In the genomic region with DNA sequence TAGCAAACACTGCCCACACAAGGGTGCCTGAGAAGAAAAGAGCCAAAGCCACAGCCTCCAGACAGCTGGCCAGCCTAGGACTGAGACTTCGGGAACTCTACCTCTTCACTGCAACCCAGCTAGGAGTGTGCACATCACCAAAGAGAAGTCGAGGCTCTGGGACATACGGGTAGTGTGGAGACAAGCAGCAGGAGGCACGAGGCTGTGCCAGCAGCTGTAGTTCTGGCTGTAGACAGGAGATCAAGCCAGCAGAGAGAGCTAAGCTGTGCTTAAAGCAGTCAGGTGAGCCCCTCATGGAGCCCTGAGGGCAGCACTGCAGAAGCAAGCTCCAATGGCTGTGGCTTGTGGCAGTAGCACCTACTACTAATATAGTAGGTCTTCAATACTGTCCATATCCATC, we compare ENCODE assay signal across 10 mouse cellular contexts. TPM values are rescaled to one million over a fixed set of nuclear protein-coding genes. Genes with fewer than 3 reads are reported as not detected.
DNase-seq lines count a peak whose midpoint lies in the region; ATAC-seq and TF ChIP-seq lines count a peak whose summit lies in the region.
"Had no signal": no experiment of that assay in that cellular context is flagged by ENCODE, and none has a peak within 500 bp of the region (broad histone marks: within the 10 kb centered on the region; RNA-seq: fewer than 3 reads in every experiment).

No protein-coding gene starts in this region.

- TF ChIP-seq CTCF in layer of hippocampus, adult 2 months (conservative IDR thresholded peaks at IDR 0.05): no peak
- TF ChIP-seq CTCF in liver, embryonic 14.5 days (IDR thresholded peaks at IDR 0.05; ENCODE audit: low read depth): no peak
- TF ChIP-seq CTCF in kidney, adult 2 months (conservative IDR thresholded peaks at IDR 0.05; ENCODE audit: insufficient read depth, insufficient read length, low read depth, low read length): no peak

- H3K27ac ChIP-seq in layer of hippocampus, adult 2 months: peak overlapping the region; percentile 9; the same call in 1 of the 2 replicates
- peak overlapping the region; percentile 74 for H3K27ac ChIP-seq in liver, embryonic 14.5 days
- H3K27ac ChIP-seq in kidney, adult 2 months (ENCODE audit: insufficient read depth, low read depth, low read length): no peak overlapping the region
- H3K27ac ChIP-seq: left cerebral cortex, adult 2 months; limb, embryonic 15.5 days had no signal

- no peak for ATAC-seq in erythroblast, adult 5-6 weeks (replicated peaks; ENCODE audit: low FRiP score, poor library complexity, severe bottlenecking)
- peak; percentile 22; the same call in 1 of the 2 replicates for ATAC-seq in liver, embryonic 14.5 days (ENCODE audit: insufficient read depth)

- no peak overlapping the region; the same call in 1 of the 2 replicates for H3K9ac ChIP-seq in liver, embryonic 14.5 days (replicated peaks)
- H3K9ac ChIP-seq: limb, embryonic 15.5 days had no signal

- TF ChIP-seq EP300 in liver, embryonic 14.5 days (IDR thresholded peaks at IDR 0.05; ENCODE audit: low read depth): no peak

- H3K9me3 ChIP-seq in erythroblast, embryonic 14.5 days (ENCODE audit: control insufficient read depth, low read length): no peaks in the 10 kb centered on the region
- no peaks in the 10 kb centered on the region for H3K9me3 ChIP-seq in liver, embryonic 14.5 days (ENCODE audit: control insufficient read depth, low read length)
- H3K9me3 ChIP-seq: limb, embryonic 15.5 days had no signal

- DNase-seq in layer of hippocampus, adult 2 months (ENCODE audit: low spot score in 2 of 2): no peak
- no peak for DNase-seq in layer of hippocampus, postnatal 36 days
- DNase-seq in cerebellum, adult 9-11 months: peak; percentile 54
- no peak for DNase-seq in liver, embryonic 14.5 days (ENCODE audit: low read depth in 3 of 3, low spot score in 3 of 3)
- no peak for DNase-seq in kidney, adult 2 months
- no peak for DNase-seq in frontal cortex, adult 2 months (ENCODE audit: extremely low spot score in 1 of 2, low spot score in 1 of 2)

- H3K4me2 ChIP-seq in liver, embryonic 14.5 days (ENCODE audit: low read depth): peak overlapping the region; percentile 40
- H3K4me2 ChIP-seq: limb, embryonic 15.5 days had no signal

- WGBS in liver, embryonic 14.5 days (ENCODE audit: insufficient replicate concordance): 34% methylated on average over 4 of the region's 4 CpGs
- WGBS in kidney, adult 2 months: 81% methylated on average over 4 of the region's 4 CpGs

- peak overlapping the region; percentile 2 for H3K4me3 ChIP-seq in erythroblast, embryonic 14.5 days (replicated peaks)
- no peak overlapping the region for H3K4me3 ChIP-seq in layer of hippocampus, adult 2 months
- H3K4me3 ChIP-seq in liver, embryonic 14.5 days (ENCODE audit: insufficient read depth in 1 of 2, low read depth in 2 of 2, low read length in 2 of 2): no peak overlapping the region
- H3K4me3 ChIP-seq in kidney, adult 2 months (ENCODE audit: insufficient read depth, low read depth, low read length): no peak overlapping the region
- H3K4me3 ChIP-seq: left cerebral cortex, adult 2 months; limb, embryonic 15.5 days had no signal

- peaks cover 75% of the 10 kb centered on the region for H3K4me1 ChIP-seq in erythroblast, embryonic 14.5 days (ENCODE audit: control insufficient read depth)
- peaks cover 49 to 68% of the 10 kb centered on the region in 2 experiments for H3K4me1 ChIP-seq in liver, embryonic 14.5 days (replicated peaks; ENCODE audit: control insufficient read depth in 2 of 2, insufficient read depth in 2 of 2, low read length in 1 of 2)
- H3K4me1 ChIP-seq in kidney, adult 2 months (ENCODE audit: control insufficient read depth, insufficient read depth, low read length): peaks cover 23% of the 10 kb centered on the region

- no peaks in the 10 kb centered on the region for H3K27me3 ChIP-seq in erythroblast, embryonic 14.5 days (ENCODE audit: control insufficient read depth)
- H3K27me3 ChIP-seq in liver, embryonic 14.5 days (ENCODE audit: control insufficient read depth, insufficient read depth, low read length): no peaks in the 10 kb centered on the region
- H3K27me3 ChIP-seq in kidney, adult 2 months (replicated peaks; ENCODE audit: control insufficient read depth, insufficient read depth, low read length): no peaks in the 10 kb centered on the region
- H3K27me3 ChIP-seq: limb, embryonic 15.5 days had no signal

- H3K36me3 ChIP-seq in erythroblast, embryonic 14.5 days (ENCODE audit: control insufficient read depth): peaks cover 42% of the 10 kb centered on the region
- H3K36me3 ChIP-seq in liver, embryonic 14.5 days (replicated peaks; ENCODE audit: control insufficient read depth, insufficient read depth, low read depth): no peaks in the 10 kb centered on the region
- no peaks in the 10 kb centered on the region for H3K36me3 ChIP-seq in kidney, adult 2 months (ENCODE audit: control insufficient read depth, insufficient read depth, low read length)
- H3K36me3 ChIP-seq: limb, embryonic 15.5 days had no signal

- no peak for TF ChIP-seq POLR2A in kidney, adult 2 months (IDR thresholded peaks at IDR 0.05; ENCODE audit: low read depth, low read length)

RNA-seq across cellular contexts. Expression of a gene that starts 15.5 kb away (rescaled TPM):
- polyA plus RNA-seq in erythroblast, embryonic 14.5 days (2012): 1.2 and 1.7 TPM in 2 replicates
- 22.5 and 27.6 TPM in 2 replicates for total RNA-seq in erythroblast, adult 5-6 weeks (2015; ENCODE audit: low replicate concordance)
- 28.9 and 43.9 TPM in 2 replicates for total RNA-seq in erythroblast, adult 5-6 weeks (2017; ENCODE audit: low replicate concordance)
- 10 to 100 TPM; 19.2 to 21.7 TPM for total RNA-seq in layer of hippocampus, adult 2 months (2021)
- total RNA-seq in layer of hippocampus, postnatal 36 days (2021): 10 to 100 TPM; 19.9 to 21.1 TPM
- 3.5 and 4.6 TPM in 2 replicates for polyA plus RNA-seq in liver, embryonic 14.5 days (2012; rRNA removed)
- polyA plus RNA-seq in liver, embryonic 14.5 days (2014; fragmentation: Nextera tagmentation; extraction: Ambion mirVana): 3.7 and 4.2 TPM in 2 replicates
- 3.2 and 3.9 TPM in 2 replicates for polyA plus RNA-seq in kidney, adult 2 months (2012; rRNA removed)
- polyA plus RNA-seq in frontal cortex, adult 2 months (2012; rRNA removed): 12.0 and 12.5 TPM in 2 replicates

RNA-seq across cellular contexts. Expression of a gene that starts 58.7 kb away (rescaled TPM):
- 1.1 and 1.2 TPM in 2 replicates for polyA plus RNA-seq in erythroblast, embryonic 14.5 days (2012)
- 16.1 and 37.8 TPM in 2 replicates for total RNA-seq in erythroblast, adult 5-6 weeks (2015; ENCODE audit: low replicate concordance)
- 2.8 and 7.0 TPM in 2 replicates for total RNA-seq in erythroblast, adult 5-6 weeks (2017; ENCODE audit: low replicate concordance)
- total RNA-seq in layer of hippocampus, adult 2 months (2021): 10 to 100 TPM; 19.7 to 21.8 TPM
- total RNA-seq in layer of hippocampus, postnatal 36 days (2021): 10 to 100 TPM; 21.9 to 23.3 TPM
- 10.4 and 15.1 TPM in 2 replicates for polyA plus RNA-seq in liver, embryonic 14.5 days (2012; rRNA removed)
- 39.9 and 40.9 TPM in 2 replicates for polyA plus RNA-seq in liver, embryonic 14.5 days (2014; fragmentation: Nextera tagmentation; extraction: Ambion mirVana)
- 13.8 and 20.5 TPM in 2 replicates for polyA plus RNA-seq in kidney, adult 2 months (2012; rRNA removed)
- 27.9 and 30.8 TPM in 2 replicates for polyA plus RNA-seq in frontal cortex, adult 2 months (2012; rRNA removed)

RNA-seq across cellular contexts. Expression of a gene that starts 58.8 kb away (rescaled TPM):
- polyA plus RNA-seq in erythroblast, embryonic 14.5 days (2012): 0.02 and 0.04 TPM in 2 replicates
- total RNA-seq in erythroblast, adult 5-6 weeks (2015; ENCODE audit: low replicate concordance): 5.8 and 6.5 TPM in 2 replicates
- 5.7 and 6.4 TPM in 2 replicates for total RNA-seq in erythroblast, adult 5-6 weeks (2017; ENCODE audit: low replicate concordance)
- 10 to 100 TPM; 12.1 to 13.6 TPM for total RNA-seq in layer of hippocampus, adult 2 months (2021)
- 10 to 100 TPM; 10.8 to 12.1 TPM for total RNA-seq in layer of hippocampus, postnatal 36 days (2021)
- 2.0 and 2.9 TPM in 2 replicates for polyA plus RNA-seq in liver, embryonic 14.5 days (2012; rRNA removed)
- polyA plus RNA-seq in liver, embryonic 14.5 days (2014; fragmentation: Nextera tagmentation; extraction: Ambion mirVana): 5.5 and 6.6 TPM in 2 replicates
- 2.5 and 4.0 TPM in 2 replicates for polyA plus RNA-seq in kidney, adult 2 months (2012; rRNA removed)
- polyA plus RNA-seq in frontal cortex, adult 2 months (2012; rRNA removed): 11.5 and 12.4 TPM in 2 replicates
